Mouse (Mus musculus) erythroblast, embryonic 14.5 days (primary cell): Measurements from ENCODE around the gene Nfatc3.

ENCODE experiments used
- GATA1 ChIP-seq: IDR thresholded peaks from 2 replicates; pipeline ENCODE4 v1.6.1; 2012; ENCODE audit warnings: low read length, inconsistent platforms, mixed read lengths
- TAL1 ChIP-seq: IDR thresholded peaks from 3 replicates; pipeline ENCODE4 v1.6.1; 2012; ENCODE audit warnings: low read length, inconsistent platforms, mixed read lengths

- TF ChIP-seq TAL1, result no peak
- no peak for TF ChIP-seq GATA1
Measured at GRCm38 (mm10) chr8:106108729-106109128, 50.1 kb downstream of the Nfatc3 start.
